Mouse (Mus musculus): ENCODE results near the gene Pkp1. TPM values are rescaled to one million over a fixed set of nuclear protein-coding genes. Genes with fewer than 3 reads are reported as not detected.

Gene Pkp1
- total RNA-seq, 2 experiments from 2014 or later = 0.09 TPM; not detected in 1

DNA sequence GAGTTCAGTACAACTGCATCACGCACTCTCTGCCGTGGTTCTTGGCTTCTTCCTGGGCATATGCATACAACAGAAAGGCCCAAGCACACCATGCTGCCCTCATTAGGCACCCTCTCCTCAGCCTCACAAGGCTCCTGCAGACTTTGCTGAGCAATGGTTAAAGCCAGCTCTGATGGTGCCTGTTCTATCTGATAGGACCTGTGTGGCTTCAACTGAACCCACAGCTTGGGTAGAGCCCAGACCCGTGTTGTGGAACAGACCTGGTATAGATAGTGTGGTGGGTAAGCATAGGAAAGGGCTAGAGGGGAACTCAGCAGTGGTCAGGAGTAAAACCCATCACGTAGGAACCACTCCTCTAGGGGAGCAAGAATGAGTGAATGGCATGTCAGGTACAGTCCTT is 5.3 kb downstream of the Pkp1 start:
- no peak for DNase-seq (ENCODE audit: low spot score in 2 of 2)

DNA sequence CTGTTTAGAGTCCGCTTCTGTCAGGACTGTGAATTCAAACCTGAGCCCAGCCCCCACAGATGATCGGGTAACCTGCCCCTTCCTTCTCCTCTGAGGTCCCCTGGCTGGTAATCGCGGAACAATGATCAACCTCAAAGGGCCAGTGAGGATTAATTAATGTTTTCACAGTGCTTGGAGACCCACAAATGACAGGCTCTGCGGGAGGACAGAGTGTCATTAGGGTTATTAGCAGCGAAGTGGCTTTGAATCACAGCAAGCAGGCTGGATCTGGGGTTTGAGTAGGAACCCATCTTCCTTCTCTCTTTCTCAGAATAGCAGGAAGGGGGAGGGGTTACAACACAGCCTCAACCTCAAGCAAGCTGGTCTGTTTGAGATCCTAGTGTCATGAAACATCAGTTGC is 9.6 kb downstream of the Pkp1 start:
- no peak for DNase-seq (ENCODE audit: low spot score in 2 of 2)

DNA sequence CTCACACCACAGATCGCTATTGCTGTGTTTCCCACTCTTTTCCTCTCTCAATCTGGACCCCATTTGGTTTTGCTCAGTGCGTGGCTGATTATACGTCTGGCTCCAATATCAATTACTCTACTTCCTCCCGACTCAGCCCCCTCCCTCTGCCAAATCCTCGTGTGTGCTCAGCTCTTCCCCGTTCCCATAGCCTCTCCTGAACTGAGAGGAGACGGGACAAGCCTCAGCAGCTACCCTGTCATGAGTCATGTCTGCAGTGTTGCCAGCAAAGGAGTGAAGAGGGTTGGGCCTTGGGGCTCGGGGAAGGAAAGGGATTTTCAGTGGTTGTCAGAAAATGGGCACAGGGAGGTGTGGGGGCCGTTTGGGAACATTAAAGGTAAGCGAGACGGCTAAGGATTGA is 12.3 kb downstream of the Pkp1 start:
- DNase-seq (ENCODE audit: low spot score in 2 of 2) = peak; percentile 23 to 39

DNA sequence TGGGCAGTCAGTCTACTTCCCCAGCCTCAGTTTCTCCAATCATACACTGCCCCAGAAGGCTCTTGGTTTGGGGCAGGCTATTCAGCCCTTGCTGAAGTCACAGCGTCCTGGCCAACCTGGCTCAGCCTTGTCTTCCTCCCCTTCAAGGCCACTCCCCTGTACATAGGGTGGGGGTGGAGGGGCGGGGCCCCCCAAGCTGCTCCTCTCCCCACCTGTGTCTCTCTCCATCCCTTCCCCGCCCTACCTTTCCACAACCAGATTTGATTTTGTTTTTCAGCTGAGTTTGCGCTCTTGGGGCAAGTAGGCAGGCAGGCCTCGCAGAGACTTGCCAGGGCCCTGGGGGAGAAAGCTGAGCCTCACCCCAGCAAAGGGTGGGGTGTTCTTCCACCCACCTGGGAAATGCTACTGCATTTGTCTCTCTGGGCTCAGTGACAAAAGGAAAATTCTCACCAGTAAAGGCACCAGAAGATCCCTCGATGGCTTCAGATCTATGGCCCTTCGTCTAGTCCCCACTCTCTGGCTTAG is 19.0 kb downstream of the Pkp1 start:
- DNase-seq (ENCODE audit: low spot score in 2 of 2) = no peak

DNA sequence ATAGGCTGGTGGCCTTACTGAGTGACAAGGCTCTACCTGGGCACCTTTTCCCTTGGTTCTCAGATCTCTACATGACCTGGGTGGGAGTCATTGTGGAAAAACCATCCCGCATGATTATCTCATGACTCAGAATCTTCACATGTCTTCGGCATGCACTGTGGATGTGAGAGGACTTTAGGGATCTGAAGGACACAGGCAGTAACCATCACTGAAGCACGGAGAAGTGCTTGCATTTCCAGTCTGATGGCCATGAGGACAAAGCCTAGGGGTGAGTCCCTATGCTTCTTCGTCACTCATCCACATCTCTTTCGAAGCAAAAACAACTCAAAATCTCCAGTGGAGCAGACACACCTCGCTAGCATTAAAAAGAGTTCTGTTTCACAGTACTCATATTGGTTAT is 19.7 kb downstream of the Pkp1 start:
- DNase-seq (ENCODE audit: low spot score in 2 of 2) = no peak

DNA sequence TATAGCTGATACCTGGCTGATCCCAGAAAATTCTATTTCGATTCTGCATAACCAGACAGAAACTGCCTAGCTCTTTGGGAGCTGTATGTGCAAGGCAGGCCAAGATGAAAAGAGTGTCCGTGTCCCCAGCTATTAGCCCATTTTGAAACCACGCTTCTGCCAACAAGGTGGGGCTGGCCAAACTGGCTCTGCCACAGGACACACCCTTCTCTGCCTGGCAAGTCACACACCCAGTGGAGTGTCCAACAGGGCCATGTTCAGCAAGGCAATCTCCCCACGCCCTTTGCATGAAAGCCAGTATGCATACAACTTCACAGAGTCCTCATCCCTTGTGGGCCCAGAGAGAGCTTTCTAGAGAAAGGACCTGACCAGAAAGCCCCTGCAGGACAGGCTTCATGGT is 23.6 kb downstream of the Pkp1 start:
- DNase-seq (ENCODE audit: low spot score in 2 of 2) = no peak

DNA sequence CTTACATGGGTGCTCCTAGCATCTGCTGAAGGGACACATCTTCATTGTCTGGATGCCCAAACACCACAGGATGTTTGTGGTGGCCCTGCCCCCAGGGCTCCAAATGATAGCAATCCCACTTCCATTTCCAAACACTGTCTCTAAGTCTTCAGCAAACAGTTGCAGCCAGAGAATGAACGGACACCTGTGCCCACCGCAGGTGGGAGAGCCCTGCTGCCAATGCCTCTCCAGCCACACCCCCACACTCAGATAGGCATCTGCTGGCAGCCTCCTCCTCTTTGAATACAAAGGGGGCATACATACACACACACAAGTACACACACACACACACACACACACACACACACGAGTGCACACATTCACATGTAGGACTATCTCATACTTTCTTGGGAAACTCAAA is 25.6 kb downstream of the Pkp1 start:
- no peak for DNase-seq (ENCODE audit: low spot score in 2 of 2)

DNA sequence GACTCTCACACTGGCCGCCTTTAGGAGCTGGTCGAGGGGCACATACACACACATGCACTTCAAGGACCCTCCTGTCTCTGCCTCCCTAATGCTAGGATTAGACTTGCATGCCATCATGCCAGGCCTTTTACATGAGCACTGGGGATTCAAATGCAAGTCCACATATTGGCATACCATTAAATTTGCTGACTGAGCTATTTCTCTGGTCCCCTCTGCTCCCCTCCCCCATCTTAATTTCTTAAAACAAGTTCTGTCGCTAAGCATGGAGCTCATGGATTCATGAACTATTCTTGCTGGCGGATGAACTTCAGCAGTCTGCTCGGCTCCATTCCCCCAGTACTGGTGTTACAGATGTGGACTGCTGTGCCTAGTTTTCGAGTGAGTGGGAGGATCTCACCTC is 26.2 kb downstream of the Pkp1 start:
- DNase-seq (ENCODE audit: low spot score in 2 of 2) = no peak

DNA sequence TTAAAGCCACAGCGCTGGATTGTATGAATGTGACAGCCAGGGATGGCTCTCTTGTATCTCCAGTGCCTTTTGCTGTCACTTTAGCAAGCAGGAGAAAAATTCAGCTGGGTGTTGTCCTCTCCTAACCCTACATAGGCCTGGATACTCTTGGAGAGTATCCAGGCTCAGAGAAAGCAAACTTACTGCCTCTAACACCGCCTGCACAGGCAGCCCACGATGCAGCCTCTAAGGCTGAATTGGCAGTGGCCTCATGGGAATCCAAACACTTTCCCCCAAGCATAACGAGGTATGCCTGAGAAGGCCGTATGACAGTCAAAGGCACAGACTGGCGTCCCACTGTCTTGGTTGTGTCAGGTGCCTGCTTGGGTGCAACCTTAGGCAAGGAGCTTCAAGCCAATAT is 26.8 kb downstream of the Pkp1 start:
- no peak for DNase-seq (ENCODE audit: low spot score in 2 of 2)

DNA sequence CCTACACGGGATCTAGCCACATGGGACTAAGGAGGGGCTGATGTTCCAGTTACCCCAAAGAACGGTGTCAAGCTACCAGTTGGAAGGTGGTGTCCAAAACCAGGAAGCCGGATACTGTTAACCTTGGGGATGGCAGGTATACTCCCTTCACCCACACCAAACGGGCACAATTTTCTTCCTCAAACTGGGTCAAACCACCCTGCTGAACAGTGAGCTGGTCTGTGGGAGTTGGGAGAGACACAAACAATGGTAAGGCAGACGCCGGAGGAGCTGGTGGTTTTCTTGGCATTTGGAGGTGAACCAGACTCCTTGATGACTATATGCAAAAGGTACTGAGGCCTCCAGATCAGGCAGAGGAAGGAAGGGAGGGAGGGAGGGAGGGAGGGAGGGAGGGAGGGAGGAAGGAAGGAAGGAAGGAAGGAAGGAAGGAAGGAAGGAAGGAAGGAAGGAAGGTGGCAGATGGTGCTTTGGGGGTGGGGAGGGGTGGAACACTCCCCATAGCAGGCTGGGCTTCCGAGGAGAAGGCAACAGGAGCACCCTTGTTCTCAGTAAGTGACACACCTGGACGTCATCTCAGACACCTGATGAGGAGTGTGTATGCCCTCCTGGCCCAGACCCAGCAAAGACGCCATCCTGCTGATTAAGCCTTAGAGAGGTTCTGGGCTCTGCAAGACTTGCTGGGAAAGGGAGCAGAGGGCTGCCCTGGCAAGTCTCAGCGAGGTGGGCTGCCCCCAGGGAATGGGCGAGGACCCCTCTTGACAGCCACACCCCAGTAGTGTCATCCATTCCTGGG is 27.4 kb downstream of the Pkp1 start:
- DNase-seq (ENCODE audit: low spot score in 2 of 2) = no peak

DNA sequence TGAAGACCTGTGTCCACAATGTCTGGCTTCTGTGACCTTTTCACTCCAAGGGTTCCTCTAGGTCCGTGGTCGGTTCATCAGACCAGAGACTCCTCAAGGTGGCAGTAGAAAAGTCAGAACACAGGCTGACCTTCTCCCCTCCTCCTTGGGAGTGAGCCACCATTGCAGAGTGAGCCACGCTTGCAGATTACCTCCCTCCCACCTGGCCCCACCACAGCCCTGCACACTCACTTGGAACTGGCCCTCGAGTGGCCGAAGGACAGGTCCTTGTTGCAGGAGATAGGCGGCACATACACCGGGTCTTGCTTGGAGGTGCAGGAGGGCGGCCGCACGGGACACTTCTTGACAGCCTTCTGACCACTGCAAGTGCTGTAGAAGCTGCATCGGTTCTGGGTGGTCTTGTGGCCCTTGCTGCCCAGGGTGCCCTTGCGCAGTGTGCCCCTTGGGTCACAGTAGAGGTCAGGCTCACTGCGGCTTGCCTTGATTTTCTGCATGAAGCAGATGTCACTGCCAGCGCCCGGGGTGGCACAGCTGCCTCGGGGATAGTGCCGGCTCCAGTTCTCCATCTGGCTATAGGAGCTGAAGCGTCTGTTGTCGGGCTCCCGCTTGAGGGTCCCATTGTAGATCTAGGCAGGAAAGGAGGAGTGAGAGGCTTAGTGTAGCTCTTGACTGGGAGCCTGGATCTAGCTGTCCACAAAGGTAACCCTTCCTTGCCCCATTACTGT is 29.4 kb downstream of the Pkp1 start:
- no peak for DNase-seq (ENCODE audit: low spot score in 2 of 2)

DNA sequence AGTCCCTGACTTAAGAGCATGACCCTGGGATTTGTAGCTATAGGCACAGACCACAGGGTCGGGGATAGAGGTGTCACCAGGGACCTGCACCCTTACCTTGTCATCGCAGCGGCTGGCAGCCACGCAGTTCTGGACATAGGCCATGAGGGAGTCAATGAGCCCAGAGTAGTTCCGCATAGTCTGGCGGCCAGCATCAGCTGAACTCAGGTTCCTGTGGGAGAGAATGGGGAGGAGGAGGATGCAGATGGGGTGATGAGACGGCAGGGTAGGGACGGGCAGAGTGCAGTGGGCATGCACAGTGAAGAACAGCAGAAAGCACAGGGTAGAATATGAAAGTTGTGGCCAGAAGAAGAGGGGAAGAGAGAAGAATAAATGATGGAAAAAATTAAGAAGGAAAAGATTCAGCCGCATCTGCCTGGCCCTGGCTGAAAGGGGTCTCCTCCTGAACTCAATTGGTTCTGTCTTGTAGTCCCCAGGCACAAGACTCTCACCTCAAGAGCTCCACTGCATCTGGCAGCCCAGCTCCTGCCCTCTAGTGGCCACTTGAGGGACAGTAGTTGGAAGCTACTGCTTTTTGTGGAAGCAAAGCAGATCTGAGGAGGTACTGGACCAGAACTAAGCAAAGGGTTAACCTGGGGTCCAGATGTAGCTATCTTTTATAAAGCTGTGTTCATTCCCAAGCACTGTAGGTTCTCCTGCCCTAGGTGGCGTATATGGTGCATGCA is 36.5 kb downstream of the Pkp1 start:
- peak; percentile 59 to 71 for DNase-seq (ENCODE audit: low spot score in 2 of 2)

DNA sequence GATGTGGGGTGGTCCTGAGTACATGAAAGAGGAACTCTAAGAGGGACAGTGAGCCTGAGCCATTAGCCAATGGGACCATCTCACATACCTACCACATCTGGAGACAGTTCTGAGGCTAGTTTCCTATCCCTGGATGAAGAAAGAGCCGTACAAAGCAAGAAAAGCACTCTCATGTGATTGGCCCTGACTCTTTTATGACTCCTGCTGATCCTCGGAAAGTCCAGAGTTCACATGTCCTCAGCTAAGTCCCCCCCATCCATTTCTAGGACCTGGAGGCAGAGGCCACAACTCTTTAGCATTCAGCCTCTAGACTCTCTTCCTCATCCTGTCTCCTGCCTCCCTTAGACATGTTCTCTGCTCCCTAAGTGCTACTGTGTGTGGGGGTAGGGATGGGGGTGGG is 41.8 kb downstream of the Pkp1 start:
- no peak for DNase-seq (ENCODE audit: low spot score in 2 of 2)

DNA sequence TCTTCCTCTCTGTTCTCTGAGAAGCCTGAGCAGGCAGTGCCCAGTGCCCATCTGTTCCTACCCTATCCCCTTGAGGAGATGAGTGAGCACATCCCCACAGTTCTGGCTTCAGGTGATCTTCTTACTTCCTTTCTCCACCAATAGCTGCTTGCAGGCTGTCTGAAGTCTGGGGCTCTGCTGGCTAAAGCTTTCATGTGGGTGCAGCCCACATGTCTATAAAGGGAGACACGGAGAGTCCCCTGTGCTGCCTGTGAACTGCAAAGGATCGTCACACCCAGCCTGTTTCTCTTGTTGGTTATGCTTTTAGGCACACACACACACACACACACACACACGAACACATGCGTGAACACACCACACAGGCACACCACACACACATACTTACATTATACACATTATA is 46.0 kb downstream of the Pkp1 start:
- no peak for DNase-seq (ENCODE audit: low spot score in 2 of 2)

DNA sequence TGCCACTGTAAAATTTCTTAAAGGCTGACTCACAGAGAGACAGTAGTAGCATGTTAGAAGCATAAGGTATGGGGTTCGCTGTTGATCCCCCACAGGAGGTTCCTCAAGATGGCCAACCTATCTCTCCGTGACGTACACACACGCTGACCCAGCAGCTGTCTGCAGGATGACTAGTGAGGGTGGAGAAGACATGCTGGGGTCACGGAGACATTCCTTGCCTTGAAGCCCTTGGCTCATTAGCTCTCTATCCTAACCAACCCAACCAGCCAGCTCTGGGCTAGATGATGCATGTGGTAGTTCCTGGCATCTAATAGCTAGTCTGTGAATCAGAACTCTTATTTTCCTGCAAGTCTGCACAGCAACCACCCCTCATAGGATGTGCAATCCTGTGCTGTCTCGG is 50.4 kb downstream of the Pkp1 start:
- DNase-seq (ENCODE audit: low spot score in 2 of 2) = no peak

DNA sequence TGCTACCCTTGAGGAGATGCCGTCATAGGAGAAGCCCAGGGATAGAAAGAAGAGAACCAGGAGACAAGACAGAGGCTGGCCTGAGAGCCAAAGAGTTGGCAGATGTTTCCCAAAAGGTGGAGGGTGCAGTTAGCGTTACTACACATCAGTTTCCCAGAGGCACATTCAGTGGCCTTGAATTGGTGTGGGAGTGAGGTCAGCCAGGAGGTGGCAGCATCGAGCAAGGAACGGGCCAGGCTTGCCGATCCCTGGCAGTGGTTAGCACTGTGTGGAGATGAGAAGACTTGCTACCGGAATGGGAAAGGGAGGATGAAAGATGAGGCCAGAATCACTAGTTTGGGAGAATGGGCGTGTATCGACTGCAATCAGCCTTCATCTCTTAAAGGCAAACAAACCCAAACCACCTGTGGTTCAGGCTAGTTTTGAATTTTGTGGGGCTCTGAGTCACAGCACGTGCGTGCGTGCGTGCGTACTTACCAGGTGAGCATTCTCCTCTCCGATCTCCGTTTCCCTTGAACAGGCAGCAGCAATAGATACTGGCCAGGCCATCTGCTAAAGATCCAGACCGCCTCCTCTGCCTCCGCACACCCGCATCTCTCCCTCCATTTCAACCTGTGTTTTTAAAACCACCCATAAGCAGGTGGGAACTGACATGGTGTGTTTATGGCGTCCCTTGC is 53.4 kb downstream of the Pkp1 start:
- DNase-seq (ENCODE audit: low spot score in 2 of 2) = peak; percentile 90

DNA sequence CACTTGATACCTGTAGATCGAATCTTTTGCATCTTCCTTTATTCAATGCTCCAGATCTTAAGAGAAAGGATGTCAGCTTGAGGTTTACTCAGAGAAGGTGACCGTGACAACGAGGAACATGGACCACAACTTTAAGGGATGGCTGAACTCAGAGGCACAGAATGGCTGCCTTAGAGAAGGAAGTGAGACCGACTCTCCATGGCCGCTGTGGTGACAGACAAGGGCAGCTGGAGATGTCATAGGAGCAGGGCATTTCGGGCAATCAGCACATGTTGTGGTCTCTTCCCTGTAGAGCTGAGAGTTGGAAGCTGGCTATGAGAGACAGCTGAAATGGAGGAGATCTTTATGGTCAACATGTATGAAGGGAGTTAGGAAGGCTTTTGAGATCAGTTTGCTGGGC is 54.2 kb downstream of the Pkp1 start:
- DNase-seq (ENCODE audit: low spot score in 2 of 2) = no peak

DNA sequence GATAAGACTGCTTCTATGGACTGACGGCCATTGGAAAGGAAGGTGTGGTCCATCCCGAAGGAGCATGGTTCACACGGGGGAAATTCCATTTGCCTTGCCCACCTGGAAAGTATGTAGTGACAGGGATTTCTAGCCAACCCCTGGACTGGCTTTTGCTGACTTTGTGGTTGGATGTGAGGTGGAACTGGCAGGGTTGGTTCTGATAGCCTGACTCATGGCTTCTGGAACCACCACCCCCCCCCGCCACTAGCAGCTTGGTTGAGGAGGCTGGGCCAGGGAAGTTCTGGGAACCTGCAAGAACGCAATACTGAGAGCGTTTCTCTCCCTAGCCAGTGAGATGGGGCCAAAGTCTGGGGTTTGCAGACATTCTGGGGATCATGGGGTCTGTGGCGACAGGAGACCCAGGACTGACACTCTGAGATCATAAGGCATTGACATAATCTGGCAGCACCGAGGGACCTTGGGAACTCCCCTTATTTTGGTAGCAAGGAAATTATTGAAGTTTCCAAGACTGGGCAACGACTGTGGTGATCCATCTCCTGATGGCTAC is 55.1 kb downstream of the Pkp1 start:
- DNase-seq (ENCODE audit: low spot score in 2 of 2) = no peak

DNA sequence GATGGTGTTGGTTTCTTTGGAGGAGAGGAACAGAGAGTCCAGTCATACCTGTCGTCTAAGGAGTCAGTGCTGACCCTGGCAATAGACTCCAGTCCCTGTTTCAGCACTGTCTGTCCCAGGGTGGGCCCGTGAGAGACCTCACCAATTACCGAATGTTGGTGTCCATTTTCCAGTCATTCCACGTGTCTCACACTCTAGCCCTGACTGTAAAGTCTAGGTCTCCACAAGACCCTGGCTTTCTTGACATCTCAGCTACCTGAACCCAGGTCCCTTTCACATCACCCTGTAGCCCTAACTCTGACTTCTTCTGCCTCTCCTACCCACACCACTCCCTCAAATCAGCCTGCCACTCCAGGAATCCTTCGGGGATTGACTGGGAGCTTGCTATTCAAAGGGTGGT is 56.4 kb downstream of the Pkp1 start:
- no peak for DNase-seq (ENCODE audit: low spot score in 2 of 2)

DNA sequence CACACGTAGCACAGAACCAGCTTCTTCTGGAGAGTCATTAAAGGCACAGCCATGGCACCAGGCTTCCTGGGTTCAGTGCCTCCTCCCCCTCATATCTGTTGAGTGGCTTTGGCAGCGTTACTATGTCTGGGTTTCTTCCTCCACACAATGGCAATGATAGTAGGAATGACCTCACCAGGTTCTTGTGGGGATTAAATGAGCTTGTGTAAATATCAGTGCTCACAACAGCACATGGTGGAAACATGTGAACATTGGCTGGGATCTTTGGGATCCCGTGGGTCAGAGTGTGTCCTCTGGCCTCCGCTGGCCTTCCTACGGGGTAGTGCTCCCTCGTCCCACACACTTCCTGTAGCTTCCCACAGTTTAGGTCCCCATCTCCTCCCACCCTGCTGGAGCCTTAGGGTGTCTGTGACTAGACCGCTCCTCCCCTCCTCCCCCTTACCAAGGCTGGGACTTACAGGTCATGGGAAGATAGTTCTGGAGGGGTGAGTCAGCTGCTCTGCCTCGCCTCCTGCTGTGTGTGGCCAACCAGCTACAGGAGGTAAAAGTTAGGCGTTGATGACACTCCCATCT is 56.9 kb downstream of the Pkp1 start:
- DNase-seq (ENCODE audit: low spot score in 2 of 2) = no peak

DNA sequence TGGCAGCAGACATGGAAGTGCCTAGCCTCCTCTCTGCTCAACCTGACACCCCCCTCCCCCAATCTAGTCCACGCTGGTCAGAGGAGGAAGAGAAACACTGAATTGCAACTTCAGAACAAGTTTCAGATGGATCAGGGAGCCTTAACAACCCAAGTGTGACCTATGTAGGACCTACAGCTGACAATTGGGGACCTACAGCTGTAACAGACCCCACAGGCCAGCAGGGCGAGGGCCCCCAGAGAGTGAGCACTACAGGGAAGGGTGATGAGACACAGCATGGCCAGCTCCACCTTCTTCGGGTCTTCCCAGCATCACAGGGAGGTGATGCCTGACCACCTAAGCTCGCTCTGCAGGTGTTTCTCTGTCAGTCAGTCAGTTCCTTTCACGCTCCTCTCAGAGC is 57.9 kb downstream of the Pkp1 start:
- DNase-seq (ENCODE audit: low spot score in 2 of 2) = no peak
